Mouse (Mus musculus) liver, adult 2 months (tissue): ENCODE measurements around the gene Wsb2. TPM values are rescaled to one million over a fixed set of nuclear protein-coding genes. Genes with fewer than 3 reads are reported as not detected.
A peak's percentile ranks its signal among the peaks of the same experiment; 100 is the strongest.
"Not testable (repeated sequence)": the region's sequence is repeated elsewhere in the genome, so short reads cannot be mapped to it uniquely, and the experiment has no call there.

Source experiments
- DNase-seq: peaks from one replicate; pipeline ENCODE4 v3.0.0-alpha.2; 2011; ENCODE audit warnings: low read depth, low spot score; ENCODE audit errors: extremely low read depth
- H3K27ac ChIP-seq: fragments of 200-500 bp; replicated peaks from 2 replicates; pipeline ENCODE4 v1.5.1; 2012; ENCODE audit warnings: low read depth, mild to moderate bottlenecking, control low read depth, inconsistent platforms, low read length; ENCODE audit not compliant: insufficient read depth
- H3K27me3 ChIP-seq: fragments of 200-500 bp; 2 replicates; pipeline ENCODE4 v1.6.1; 2012; ENCODE audit warnings: mild to moderate bottlenecking, moderate library complexity, low read length, inconsistent platforms; ENCODE audit not compliant: control insufficient read depth, insufficient read depth
- H3K36me3 ChIP-seq: fragments of 200-500 bp; 2 replicates; pipeline ENCODE4 v1.6.1; 2012; ENCODE audit warnings: low read length, inconsistent platforms; ENCODE audit not compliant: control insufficient read depth, insufficient read depth
- H3K4me1 ChIP-seq: fragments of 200-500 bp; 2 replicates; pipeline ENCODE4 v1.6.1; 2011; ENCODE audit warnings: low read length; ENCODE audit not compliant: control insufficient read depth, insufficient read depth
- H3K4me3 ChIP-seq: fragments of 200-500 bp; 2 replicates; pipeline ENCODE4 v1.5.1; 2011; ENCODE audit warnings: low read depth, mild to moderate bottlenecking, control low read depth, low read length, moderate library complexity; ENCODE audit not compliant: insufficient read depth
- H3K79me2 ChIP-seq: fragments of 200-500 bp; 2 replicates; pipeline ENCODE4 v1.6.1; 2012; ENCODE audit warnings: inconsistent platforms, mild to moderate bottlenecking, low read length, moderate library complexity; ENCODE audit not compliant: control insufficient read depth, insufficient read depth
- H3K9ac ChIP-seq: fragments of 200-500 bp; 2 replicates; pipeline ENCODE4 v1.6.1; 2012; ENCODE audit warnings: low read depth, mild to moderate bottlenecking, control low read depth, inconsistent platforms, low read length
- CTCF ChIP-seq: fragments of 200-500 bp; IDR thresholded peaks from 2 replicates; pipeline ENCODE4 v1.5.1; 2011; ENCODE audit warnings: low read depth, low read length, control low read depth
- POLR2A ChIP-seq: fragments of 200-500 bp; IDR thresholded peaks from 2 replicates; pipeline ENCODE4 v1.6.1; 2011; ENCODE audit warnings: low read length, control low read depth; ENCODE audit not compliant: insufficient read depth; ENCODE audit errors: extremely low read depth
- WGBS: fragments of 180-500 bp; shearing (Covaris S2); methylation state at CpG from one replicate; pipeline ENCODE4 v1.1.7; 2018; 5-methylcytosine and 5-hydroxymethylcytosine counted together
- polyA plus RNA-seq: library from polyadenylated mRNA; depleted of rRNA; stranded (reverse); fragments of >200 nt; gene quantifications from 2 replicates; pipeline ENCODE4 v1.2.3, GENCODE M21; 2012
- total RNA-seq: library from RNA; depleted of rRNA; stranded (reverse); fragments of >200 nt; gene quantifications from 2 replicates; pipeline ENCODE4 v1.2.3, GENCODE M21; 2014

The Wsb2 gene
- total and polyA plus RNA-seq, 2 experiments, result 27.9 to 87.9 TPM

- WGBS, result 18% methylated on average over 8 of the region's 8 CpGs
- TF ChIP-seq POLR2A (no peak), CTCF (no peak)
- DNase-seq, result peak; percentile 43
- no peaks in the 10 kb centered on the region for H3K27me3 ChIP-seq
- peaks cover 28% of the 10 kb centered on the region for H3K79me2 ChIP-seq
- H3K9ac ChIP-seq, result no peak overlapping the region
- peak overlapping the region; percentile 46 for H3K27ac ChIP-seq
- peaks cover 16% of the 10 kb centered on the region; the same call in 1 of the 2 replicates for H3K36me3 ChIP-seq
- H3K4me3 ChIP-seq, result no peak overlapping the region
- peaks cover 33% of the 10 kb centered on the region for H3K4me1 ChIP-seq
These were observed 10.1 kb downstream of the Wsb2 start for GRCm38 (mm10) chr5:117367206-117367605.

GRCm38 (mm10) chr5:117370592-117370991, 13.5 kb downstream of the Wsb2 start:
- Histone ChIP-seq H3K79me2 (peaks cover 11% of the 10 kb centered on the region; the same call in 1 of the 2 replicates), H3K27me3 (no peaks in the 10 kb centered on the region), H3K9ac (no peak overlapping the region), H3K27ac (no peak overlapping the region), H3K4me1 (peaks cover 27% of the 10 kb centered on the region), H3K4me3 (no peak overlapping the region), H3K36me3 (peaks cover 21% of the 10 kb centered on the region)
- no peak for DNase-seq
- TF ChIP-seq CTCF (no peak), POLR2A (no peak)
- 81% methylated on average over 10 of the region's 10 CpGs for WGBS

GRCm38 (mm10) chr5:117373418-117373817, 16.3 kb downstream of the Wsb2 start:
- Histone ChIP-seq H3K4me3 (no peak overlapping the region), H3K9ac (no peak overlapping the region), H3K79me2 (peaks cover 4% of the 10 kb centered on the region; the same call in 1 of the 2 replicates), H3K27me3 (no peaks in the 10 kb centered on the region), H3K4me1 (peaks cover 13% of the 10 kb centered on the region), H3K36me3 (peaks cover 36% of the 10 kb centered on the region), H3K27ac (no peak overlapping the region)
- WGBS, result 94% methylated on average over 9 of the region's 9 CpGs
- TF ChIP-seq POLR2A (no peak), CTCF (no peak)
- DNase-seq, result no peak

DNA sequence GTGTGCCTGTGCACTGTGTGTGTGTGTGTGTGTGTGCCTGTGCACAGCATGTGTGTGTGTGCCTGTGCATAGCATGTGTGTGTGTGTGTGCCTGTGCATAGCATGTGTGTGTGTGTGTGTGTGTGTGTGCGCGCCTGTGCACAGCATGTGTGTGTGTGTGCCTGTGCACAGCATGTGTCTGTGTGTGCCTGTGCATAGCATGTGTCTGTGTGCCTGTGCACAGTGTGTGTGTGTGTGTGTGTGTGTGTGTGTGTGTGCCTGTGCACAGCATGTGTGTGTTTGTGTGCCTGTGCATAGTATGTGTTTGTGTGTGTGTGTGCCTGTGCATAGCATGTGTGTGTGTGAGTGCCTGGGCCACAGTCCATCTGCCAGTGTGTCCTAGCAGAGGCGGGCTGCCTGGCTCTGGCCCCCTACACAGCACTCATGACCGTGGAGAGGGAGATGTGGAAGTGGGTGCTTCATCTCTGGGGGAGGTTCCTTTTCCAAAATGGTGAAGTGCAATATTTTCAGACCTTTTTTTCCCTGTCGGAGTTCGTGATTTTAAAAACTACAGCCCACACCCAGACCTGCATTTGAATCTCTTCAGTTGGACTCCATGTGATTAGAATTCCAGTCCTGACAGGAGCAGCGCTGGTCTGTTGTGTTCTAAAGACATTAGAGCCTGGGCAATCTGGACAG, 17.4 kb downstream of the Wsb2 start:
- Histone ChIP-seq H3K4me3 (no peak overlapping the region), H3K36me3 (peaks cover 38% of the 10 kb centered on the region), H3K9ac (peak overlapping the region; percentile 7; the same call in 1 of the 2 replicates), H3K79me2 (no peaks in the 10 kb centered on the region; the same call in 1 of the 2 replicates), H3K27me3 (no peaks in the 10 kb centered on the region), H3K27ac (peak overlapping the region; percentile 18), H3K4me1 (peaks cover 13% of the 10 kb centered on the region)
- 47% methylated on average over 7 of the region's 7 CpGs for WGBS
- TF ChIP-seq POLR2A (no peak), CTCF (no peak)
- no peak for DNase-seq

DNA sequence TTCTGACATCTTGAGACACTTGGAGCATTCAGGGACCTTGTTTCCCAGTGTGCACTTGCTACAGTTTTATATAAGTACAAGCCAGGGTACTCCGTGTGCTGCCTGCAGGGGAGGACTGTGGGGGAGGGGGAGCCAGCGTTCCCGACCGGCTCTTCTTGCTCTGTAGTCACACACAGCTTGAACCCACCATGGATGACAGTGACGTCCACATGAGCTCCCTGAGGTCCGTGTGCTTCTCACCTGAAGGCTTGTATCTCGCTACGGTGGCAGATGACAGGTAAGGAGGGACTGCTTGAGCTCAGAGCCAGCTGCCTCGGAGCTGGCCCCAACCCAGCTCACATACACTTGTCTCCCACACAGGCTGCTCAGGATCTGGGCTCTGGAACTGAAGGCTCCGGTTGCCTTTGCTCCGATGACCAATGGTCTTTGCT, 19.2 kb downstream of the Wsb2 start:
- H3K27ac ChIP-seq, result no peak overlapping the region
- H3K4me3 ChIP-seq, result no peak overlapping the region
- H3K36me3 ChIP-seq, result peaks cover 34% of the 10 kb centered on the region
- WGBS, result 92% methylated on average over 11 of the region's 11 CpGs
- TF ChIP-seq CTCF (no peak), POLR2A (no peak)
- H3K4me1 ChIP-seq, result peaks cover 23% of the 10 kb centered on the region
- H3K9ac ChIP-seq, result no peak overlapping the region
- H3K27me3 ChIP-seq, result no peaks in the 10 kb centered on the region
- DNase-seq, result no peak
- no peaks in the 10 kb centered on the region for H3K79me2 ChIP-seq

DNA sequence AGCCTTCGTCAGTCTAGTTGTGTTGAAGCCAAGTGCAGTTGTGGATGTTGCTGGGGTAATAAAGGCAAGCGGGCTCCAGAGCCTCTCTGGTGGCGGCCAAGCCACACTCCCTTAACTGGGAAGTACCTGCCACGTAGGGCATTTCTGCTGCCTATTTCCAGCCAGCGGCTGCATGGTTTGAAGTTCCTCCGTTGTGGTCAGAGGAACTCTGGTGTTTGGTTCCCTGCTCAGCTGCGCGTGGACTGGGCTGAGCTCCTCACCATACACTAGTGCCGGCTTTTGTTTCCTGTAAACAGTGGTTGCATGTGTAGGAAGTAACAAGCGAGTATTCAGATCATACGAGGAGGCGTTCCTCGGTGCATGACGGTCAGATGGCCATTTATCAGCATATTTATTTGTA, 20.6 kb downstream of the Wsb2 start:
- not testable (repeated sequence) for H3K27me3 ChIP-seq, H3K79me2 ChIP-seq, H3K27ac ChIP-seq, H3K4me3 ChIP-seq, H3K9ac ChIP-seq, DNase-seq
- WGBS, result 88% methylated on average over 14 of the region's 14 CpGs
- H3K4me1 ChIP-seq, result peaks cover 23% of the 10 kb centered on the region
- H3K36me3 ChIP-seq, result peaks cover 24% of the 10 kb centered on the region
